Comparison of ENCODE assay signal across 9 mouse cellular contexts in the genomic region with DNA sequence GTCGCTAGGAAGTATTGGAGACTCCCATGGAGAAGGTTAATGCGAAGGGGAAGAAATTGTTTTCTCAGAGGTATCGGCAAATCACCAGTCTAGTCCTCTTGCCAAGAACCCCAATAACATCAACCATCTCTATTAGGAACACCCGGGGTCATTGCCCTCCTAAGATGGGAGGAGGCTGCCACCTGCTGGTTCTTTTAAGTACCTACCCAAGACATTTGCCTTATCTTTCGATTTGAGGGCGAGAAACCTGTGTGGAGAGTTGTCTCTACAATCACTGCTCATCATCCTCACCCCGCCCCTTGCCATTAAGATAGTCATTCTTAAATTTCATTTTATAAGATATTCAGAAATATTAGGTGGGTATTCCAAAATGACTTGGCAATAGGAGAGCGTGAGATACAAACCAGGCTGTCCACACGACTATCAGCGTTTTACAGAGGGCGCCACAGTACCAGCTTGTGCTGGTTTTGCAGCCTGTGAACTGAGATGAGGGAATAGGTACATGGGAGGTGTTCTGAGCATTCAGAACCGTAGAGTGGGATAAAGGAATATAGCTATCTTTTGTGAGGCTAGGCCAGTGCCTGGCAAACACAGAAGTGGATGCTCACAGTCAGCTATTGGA.
DNase-seq lines count a peak whose midpoint lies in the region; ATAC-seq and TF ChIP-seq lines count a peak whose summit lies in the region.
"Had no signal": no experiment of that assay in that cellular context is flagged by ENCODE, and none has a peak within 500 bp of the region (broad histone marks: within the 10 kb centered on the region; RNA-seq: fewer than 3 reads in every experiment).

No protein-coding gene starts in this region.

- TF ChIP-seq POLR2A in spleen, adult 2 months (IDR thresholded peaks at IDR 0.05; ENCODE audit: low read depth, low read length): no peak

- no peak overlapping the region for H3K27ac ChIP-seq in midbrain, embryonic 16.5 days (ENCODE audit: low read length)
- no peak overlapping the region for H3K27ac ChIP-seq in spleen, adult 2 months (ENCODE audit: insufficient read depth, low read length)
- H3K27ac ChIP-seq: stomach, embryonic 15.5 days had no signal

- DNase-seq in gastrocnemius, adult 18-20 months (ENCODE audit: low spot score): peak; percentile 65
- no peak for DNase-seq in gastrocnemius, adult 8-10 months (ENCODE audit: low spot score in 2 of 2)
- DNase-seq in gastrocnemius, postnatal 25 days: peak; percentile 9
- DNase-seq in kidney, adult 11 months: peak; percentile 26
- DNase-seq in left cerebral cortex, postnatal 25 days (ENCODE audit: low spot score in 2 of 2): peak; percentile 67 to 70
- DNase-seq in spleen, adult 2 months (ENCODE audit: low read depth in 1 of 2, low spot score in 2 of 2): peak; percentile 55 to 65

- no peak overlapping the region for H3K4me3 ChIP-seq in midbrain, embryonic 16.5 days (ENCODE audit: low read depth, low read length)
- H3K4me3 ChIP-seq in spleen, adult 2 months (ENCODE audit: extremely low read depth, insufficient read depth, insufficient read length): no peak overlapping the region
- H3K4me3 ChIP-seq: stomach, embryonic 15.5 days had no signal

- WGBS in midbrain, embryonic 16.5 days: 40% methylated on average over 12 of the region's 12 CpGs
- 28% methylated on average over 12 of the region's 12 CpGs for WGBS in spleen, adult 2 months

- peak; percentile 93 for ATAC-seq in common myeloid progenitor, adult 5-6 weeks (replicated peaks; ENCODE audit: low read depth, poor library complexity, severe bottlenecking)
- ATAC-seq in midbrain, embryonic 16.5 days: peak; percentile 87

- H3K9ac ChIP-seq in midbrain, embryonic 16.5 days (ENCODE audit: low read depth, low read length): no peak overlapping the region
- H3K9ac ChIP-seq: stomach, embryonic 15.5 days had no signal

- TF ChIP-seq CTCF in spleen, adult 2 months (IDR thresholded peaks at IDR 0.05; ENCODE audit: extremely low read depth, insufficient read depth, insufficient read length, insufficient replicate concordance): peak; percentile 72; the same call in 1 of the 2 replicates

- H3K9me3 ChIP-seq in midbrain, embryonic 16.5 days (replicated peaks; ENCODE audit: control insufficient read depth, low read length, poor library complexity, severe bottlenecking): no peaks in the 10 kb centered on the region
- H3K9me3 ChIP-seq: stomach, embryonic 15.5 days had no signal

- H3K4me1 ChIP-seq in midbrain, embryonic 16.5 days (ENCODE audit: control insufficient read depth, insufficient read depth, low read length): no peaks in the 10 kb centered on the region
- H3K4me1 ChIP-seq in spleen, adult 2 months (ENCODE audit: control insufficient read depth, insufficient read depth, insufficient read length): no peaks in the 10 kb centered on the region
- H3K4me1 ChIP-seq: stomach, embryonic 15.5 days had no signal

- H3K4me2 ChIP-seq in midbrain, embryonic 16.5 days (ENCODE audit: low read length): no peak overlapping the region
- H3K4me2 ChIP-seq: stomach, embryonic 15.5 days had no signal

- H3K27me3 ChIP-seq in midbrain, embryonic 16.5 days (ENCODE audit: control insufficient read depth, insufficient read depth, low read depth, low read length): no peaks in the 10 kb centered on the region
- H3K27me3 ChIP-seq in spleen, adult 2 months (ENCODE audit: control insufficient read depth, insufficient read depth, low read length): no peaks in the 10 kb centered on the region
- H3K27me3 ChIP-seq: stomach, embryonic 15.5 days had no signal

- H3K36me3 ChIP-seq in midbrain, embryonic 16.5 days (ENCODE audit: control insufficient read depth, insufficient read depth, low read length): no peaks in the 10 kb centered on the region
- no peaks in the 10 kb centered on the region for H3K36me3 ChIP-seq in spleen, adult 2 months (ENCODE audit: control insufficient read depth, insufficient read depth, low read length)
- H3K36me3 ChIP-seq: stomach, embryonic 15.5 days had no signal

- intact Hi-C loops in left cerebral cortex, postnatal 25 days (cut with DNase I): loop anchor here (1.0 to 5.0 kb wide), 6 partner anchors 106 to 581 kb away; no protein-coding TSS in a partner anchor

Comparison
In these comparisons a context has a peak if more than half of its experiments do, and no peak if none do; other contexts are left out.
1. DNase-seq: peak in gastrocnemius, adult 18-20 months (single experiment), gastrocnemius, postnatal 25 days (single experiment), kidney, adult 11 months (single experiment), left cerebral cortex, postnatal 25 days (2 of 2) and spleen, adult 2 months (2 of 2); none in gastrocnemius, adult 8-10 months (0 of 2).